Mouse (Mus musculus) cerebellum, adult 8-10 months (tissue): ENCODE measurements around the gene Rbms3.

ENCODE experiments used
- DNase-seq: peaks from one replicate; pipeline ENCODE4 v3.0.0; 2022

Gene Rbms3

DNA sequence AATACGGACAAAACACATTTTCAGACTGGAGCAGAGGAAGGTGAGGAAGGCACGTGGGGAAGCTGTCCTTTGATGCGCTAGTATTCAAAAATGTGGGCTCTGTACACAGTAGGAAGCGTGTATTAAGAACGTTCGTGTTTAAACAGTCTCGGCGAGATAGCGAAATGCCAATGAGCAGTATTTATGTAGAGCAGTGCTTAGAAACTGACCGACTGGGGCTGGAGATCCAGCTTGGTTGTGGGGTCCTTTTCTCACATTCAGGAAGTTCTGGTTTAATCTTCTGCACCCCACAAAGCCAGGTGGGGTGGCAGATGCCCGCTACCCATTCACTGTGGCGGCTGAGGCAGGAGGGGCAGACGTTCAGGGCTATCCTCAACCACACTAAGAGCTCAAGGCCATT lies 153.0 kb downstream of the Rbms3 start:
- no peak for DNase-seq

GRCm38 (mm10) chr9:117452816-117453215 lies 176.9 kb downstream of the Rbms3 start:
- DNase-seq, result no peak

GRCm38 (mm10) chr9:117442611-117443010 lies 187.1 kb downstream of the Rbms3 start:
- no peak for DNase-seq

DNA sequence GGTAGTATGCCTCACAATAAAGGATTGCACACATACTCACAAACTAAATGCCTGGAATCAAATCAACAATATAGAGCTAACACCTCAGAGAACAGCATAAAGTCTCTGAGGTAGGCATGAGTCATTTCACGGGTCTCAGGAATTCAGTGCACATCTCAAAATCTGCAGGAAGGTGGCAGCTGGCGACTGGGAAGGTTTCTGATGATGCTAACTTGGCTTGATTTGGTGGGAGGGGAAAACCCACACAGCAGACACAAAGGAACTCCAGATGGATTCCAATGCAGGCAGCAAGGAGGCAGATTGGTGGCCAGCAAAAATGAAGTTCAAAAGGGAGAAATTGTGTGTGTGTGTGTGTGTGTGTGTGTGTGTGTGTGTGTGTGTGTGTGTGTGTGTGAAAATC lies 193.9 kb downstream of the Rbms3 start:
- DNase-seq, result no peak

GRCm38 (mm10) chr9:117430670-117431069 lies 199.0 kb downstream of the Rbms3 start:
- no peak for DNase-seq

- no peak for DNase-seq
These were observed 200.3 kb downstream of the Rbms3 start for GRCm38 (mm10) chr9:117429217-117430105.

- DNase-seq, result no peak
These were observed 206.5 kb downstream of the Rbms3 start for GRCm38 (mm10) chr9:117423259-117423658.

GRCm38 (mm10) chr9:117419874-117420485 lies 209.7 kb downstream of the Rbms3 start:
- DNase-seq, result no peak

DNA sequence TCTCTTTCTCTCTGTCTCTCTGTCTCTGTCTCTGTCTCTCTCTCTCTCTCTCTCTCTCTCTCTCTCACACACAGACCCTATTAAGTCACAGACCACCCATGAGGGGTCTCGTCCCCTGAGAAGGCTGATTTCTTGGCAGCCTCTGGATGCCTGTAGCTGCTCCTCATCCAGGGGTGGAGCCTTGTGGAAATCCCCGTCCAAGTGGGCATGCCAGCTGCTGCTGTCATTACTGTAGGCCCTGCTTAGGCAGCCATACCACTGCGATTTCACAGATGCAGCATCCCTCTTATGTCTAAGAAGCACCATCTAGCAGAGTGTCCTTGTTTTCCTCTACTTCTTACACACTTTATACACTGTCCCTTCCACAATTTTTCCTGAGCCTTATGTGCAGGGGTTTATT lies 216.5 kb downstream of the Rbms3 start:
- DNase-seq, result no peak

- DNase-seq, result no peak
These were observed 217.1 kb downstream of the Rbms3 start for GRCm38 (mm10) chr9:117412584-117412983.

DNA sequence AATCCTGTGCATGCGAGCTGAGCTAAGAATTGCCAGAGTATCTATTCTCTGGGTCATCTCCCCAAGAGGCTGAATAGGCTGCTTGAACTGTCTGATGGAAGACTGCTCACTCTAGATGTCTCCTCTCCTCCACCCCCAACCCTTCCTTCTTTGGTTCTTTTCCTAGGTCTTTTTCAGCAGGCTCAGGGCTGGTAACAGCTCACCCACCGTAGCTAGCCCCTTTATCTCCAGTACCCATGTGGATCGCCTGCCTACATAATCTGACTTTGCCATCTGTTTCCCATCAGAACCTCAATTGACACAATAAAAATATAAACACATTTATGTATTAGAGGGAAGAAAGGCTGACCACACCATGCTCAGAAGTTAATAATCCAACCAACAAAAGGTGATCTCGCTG lies 225.1 kb downstream of the Rbms3 start:
- DNase-seq, result no peak

DNA sequence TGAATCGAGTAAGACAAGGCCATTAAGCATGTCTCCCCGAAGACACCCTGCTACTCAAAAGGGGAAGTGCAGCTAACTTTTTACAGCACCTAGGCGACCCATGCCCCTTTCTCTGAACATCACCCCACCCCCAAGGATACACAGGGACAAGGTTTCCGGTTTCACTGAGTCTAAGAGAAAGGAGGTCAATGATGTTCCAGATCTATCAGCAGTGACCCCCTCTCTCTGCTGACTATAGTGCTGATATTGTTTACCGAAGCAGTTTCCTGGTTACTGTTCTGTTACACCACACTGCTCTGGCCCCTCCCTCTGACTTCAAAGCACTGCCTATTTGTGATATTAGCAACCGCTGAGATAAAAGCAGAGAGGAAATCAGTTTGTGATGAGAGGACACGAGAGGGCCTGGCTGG lies 229.4 kb downstream of the Rbms3 start:
- DNase-seq, result no peak

GRCm38 (mm10) chr9:117397071-117397470 lies 232.6 kb downstream of the Rbms3 start:
- no peak for DNase-seq

DNA sequence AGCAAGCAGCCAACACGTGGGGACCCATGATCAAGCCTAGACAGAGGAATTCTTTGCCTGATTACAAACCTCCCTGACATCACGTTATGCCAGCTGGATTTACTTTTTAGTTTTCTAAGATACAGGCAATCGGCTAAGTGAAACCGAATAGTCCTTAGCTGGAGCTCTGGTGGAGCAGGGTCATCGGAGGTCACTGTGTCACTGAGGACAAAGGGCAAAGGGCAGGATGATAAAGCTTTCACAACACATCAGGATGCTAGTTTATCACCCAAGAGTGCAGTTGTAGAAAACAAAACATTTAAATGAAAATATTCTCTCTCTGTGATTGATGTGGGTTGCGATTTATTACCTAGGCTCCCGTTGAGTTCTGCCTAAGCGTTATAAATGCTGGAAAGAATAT lies 233.1 kb downstream of the Rbms3 start:
- no peak for DNase-seq

DNA sequence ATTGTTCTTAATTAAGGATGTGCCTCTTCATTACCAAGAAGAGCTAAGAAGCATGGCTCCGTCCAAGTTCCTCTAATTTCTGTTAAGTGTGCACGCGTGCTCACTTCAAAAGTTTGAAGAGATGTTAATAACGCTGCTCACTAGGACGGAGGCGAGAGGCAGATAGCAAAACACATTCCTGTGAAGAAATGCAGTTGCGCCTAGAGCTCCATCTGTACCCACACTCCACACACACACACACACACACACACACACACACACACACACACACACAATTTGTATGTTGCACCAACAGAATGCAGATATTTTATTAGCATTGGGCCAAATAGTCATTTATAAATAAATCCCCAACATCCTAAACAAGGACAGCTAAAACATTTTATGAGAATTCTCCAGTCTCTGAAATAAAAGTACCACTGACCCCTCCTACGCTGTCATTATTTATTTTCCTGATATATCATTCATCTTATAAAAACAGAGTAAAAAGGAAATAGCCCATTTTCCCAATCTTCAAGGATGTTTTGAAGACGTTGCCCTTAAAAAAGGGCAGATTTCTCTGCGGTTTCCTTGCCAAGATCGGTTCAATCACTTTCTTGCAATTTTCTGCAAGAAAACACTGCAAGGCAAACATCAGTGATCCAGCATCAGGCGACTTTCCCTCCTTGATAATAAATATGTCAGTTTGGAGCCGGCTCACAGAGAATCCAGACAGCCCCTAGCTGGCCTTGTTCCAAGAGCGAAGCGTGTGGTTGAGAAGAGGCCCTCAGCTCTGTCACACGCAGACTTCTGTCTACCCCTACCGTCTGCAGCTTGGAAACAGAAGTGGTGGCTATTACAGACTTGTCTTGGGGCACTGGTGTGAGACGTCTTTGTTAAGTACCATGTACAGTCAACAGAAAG lies 235.8 kb downstream of the Rbms3 start:
- DNase-seq, result no peak

- no peak for DNase-seq
These were observed 241.7 kb downstream of the Rbms3 start for GRCm38 (mm10) chr9:117388024-117388423.

GRCm38 (mm10) chr9:117380876-117381275 lies 248.8 kb downstream of the Rbms3 start:
- no peak for DNase-seq

DNA sequence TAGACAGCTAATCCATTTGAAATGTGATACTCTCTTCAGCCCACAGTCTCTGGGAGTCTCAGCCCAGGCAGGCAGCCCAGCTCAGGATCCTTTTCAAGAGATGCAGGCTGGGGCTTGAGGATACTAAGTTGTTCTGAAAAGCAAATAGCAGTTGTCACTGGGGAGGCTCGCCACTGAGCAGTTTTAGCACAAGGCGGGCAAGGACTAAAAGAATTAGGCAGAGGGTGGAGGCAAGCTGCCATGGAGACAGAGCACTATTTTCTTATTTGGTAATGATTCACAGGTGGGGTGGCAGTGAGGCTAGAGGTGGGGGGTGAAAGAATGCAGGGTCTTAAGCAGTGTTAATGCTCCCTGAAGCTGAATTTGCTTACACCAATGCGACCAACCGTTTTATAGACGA lies 249.6 kb downstream of the Rbms3 start:
- no peak for DNase-seq

GRCm38 (mm10) chr9:117379448-117379983 lies 250.2 kb downstream of the Rbms3 start:
- DNase-seq, result no peak

GRCm38 (mm10) chr9:117378131-117378890 lies 251.4 kb downstream of the Rbms3 start:
- no peak for DNase-seq

DNA sequence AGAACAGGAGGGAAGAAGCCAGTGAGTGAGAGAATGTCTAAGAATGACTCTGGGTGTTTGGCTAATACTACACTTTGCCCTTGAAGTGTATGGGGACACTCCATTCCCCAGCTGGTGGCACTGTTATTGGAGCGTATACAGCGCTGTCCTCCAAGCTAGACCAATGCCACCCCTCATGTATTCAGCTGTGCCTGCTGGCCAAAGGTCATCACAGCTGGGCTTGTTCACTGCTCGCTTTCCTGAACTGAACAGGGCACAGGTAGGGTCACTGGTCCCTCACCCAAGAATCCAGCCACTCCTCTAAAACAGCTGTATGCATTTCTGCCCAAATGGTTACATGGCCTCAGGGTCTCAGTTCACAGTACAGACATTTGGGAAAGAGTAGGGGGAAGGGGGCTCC lies 253.9 kb downstream of the Rbms3 start:
- DNase-seq, result no peak

- no peak for DNase-seq
These were observed 256.5 kb downstream of the Rbms3 start for GRCm38 (mm10) chr9:117373164-117373741.
